Mouse (Mus musculus) B cell, adult 2 months (primary cell): ENCODE data around the gene Zmym4.
"Not testable (repeated sequence)": the region's sequence is repeated elsewhere in the genome, so short reads cannot be mapped to it uniquely, and the experiment has no call there.

Experiments
- DNase-seq, 2 experiments: peaks; one replicate each; pipeline ENCODE4 v3.0.0; 2022

Gene Zmym4

DNA sequence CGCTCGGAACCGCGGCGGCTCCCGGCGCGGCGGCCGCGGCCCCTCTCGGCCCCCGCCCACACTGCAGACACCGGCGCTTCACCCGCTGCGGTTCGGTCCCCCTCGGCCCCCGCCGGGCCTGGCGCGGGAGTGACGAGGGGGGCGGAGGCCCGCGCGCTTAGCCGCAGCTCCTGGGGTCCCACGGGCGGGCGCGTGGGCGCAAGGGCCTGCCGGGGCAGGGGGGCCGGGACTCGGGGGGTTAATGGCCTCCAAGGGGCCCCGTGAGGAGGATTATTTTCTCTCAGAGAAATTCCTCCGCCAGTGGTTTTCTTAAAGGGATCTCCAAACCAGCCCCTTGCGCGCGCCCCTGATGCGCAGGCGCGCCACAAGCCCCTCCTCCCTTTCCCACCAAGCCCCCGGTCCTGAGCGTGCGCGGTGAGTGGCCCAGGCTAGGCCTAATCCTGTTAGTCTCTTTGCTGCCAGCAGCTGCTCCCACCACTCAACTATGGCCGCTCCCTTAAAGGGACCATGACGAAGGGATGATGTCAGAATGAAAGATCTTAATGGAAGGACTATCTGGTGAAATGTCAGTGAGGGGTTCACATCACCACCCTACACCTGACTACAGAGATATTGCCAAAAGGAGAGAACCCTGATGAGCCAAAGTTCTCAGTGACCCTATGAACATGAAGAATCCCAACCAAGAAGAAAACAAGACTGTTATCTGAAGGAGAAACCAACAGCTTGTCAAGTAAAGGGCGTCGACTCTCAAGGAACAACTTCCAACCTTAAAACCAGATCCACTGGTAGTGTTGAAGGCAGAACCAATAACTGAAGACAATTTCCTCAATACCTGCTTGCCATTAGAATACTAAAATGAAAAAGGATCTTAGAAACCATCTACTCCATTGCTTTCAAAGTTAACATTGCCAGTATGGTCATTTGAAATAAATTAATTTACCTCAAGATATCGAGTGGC lies at the start of gene Zmym4:
Gene Zmym4, minus strand, starts transcription at position 272 of the 958 bp plus-strand sequence.
- DNase-seq = peak; percentile 91 to 93

DNA sequence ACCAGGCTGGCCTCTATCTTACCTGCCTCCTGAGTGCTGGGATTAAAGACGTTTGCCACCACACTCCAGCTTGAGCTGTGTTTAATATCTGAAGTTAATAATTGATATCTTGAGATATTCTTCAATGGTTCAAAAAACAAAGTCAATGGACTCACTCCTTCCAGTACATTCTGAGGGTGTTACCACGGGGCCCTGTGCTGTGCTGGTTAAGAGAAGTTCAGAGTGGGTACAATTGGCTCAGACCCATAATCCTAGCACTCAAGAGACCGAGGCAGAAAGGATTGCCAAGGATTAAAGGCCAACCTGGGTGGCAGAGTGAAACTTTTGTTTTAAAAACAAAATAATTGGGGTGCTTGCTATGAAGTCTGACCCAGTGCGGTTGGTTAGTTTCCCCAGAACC lies 48.4 kb upstream of the Zmym4 start:
- DNase-seq = no peak

- DNase-seq = peak; percentile 86 to 88
These were observed 47.5 kb upstream of the Zmym4 start for GRCm38 (mm10) chr4:127015294-127015993.

GRCm38 (mm10) chr4:127005113-127005936 lies 37.4 kb upstream of the Zmym4 start:
- DNase-seq = no peak

DNA sequence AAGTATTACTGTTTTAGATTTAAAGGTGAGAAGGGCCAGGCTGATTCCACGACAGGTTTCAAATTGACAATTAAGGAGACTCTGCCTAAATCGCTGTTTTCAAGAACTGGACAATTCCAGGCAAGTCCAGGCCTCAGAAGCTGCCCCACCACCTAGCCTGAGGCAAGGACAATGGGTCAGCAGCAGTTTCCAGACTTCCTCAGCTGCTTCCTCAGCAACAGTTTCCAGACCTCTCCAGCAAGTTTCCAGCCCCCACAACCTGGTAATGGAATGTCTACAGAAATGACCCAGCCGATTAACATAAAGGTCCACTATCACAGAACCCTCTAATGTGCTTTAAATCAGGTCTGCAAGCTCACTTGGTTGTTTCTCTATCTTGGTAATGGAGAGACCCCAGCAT lies 36.4 kb upstream of the Zmym4 start:
- DNase-seq = no peak

DNA sequence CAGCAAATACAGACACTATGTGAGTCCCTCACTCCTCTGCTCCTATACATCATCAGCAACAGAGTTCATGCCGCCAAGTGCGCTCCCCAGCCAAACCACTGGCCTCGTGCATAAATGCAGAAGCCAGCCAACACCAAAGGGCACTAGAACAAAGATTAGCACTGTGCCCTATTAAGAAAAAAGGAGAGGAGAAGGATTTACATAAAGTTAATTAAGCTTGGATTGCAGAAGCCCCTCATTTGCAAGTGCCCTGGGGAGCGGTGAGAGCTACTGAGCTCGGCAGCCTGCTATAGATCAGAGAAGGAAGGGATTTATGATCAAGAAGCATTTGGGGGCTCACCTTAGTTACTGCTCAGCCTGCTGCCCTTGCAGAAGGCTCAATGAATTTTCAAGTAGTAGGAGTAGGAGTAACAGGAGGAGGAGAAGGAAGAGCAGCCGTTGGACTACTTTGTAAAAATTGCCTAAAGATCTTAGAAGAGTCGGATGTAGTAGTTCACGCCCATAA lies 32.7 kb upstream of the Zmym4 start:
- no peak for DNase-seq

GRCm38 (mm10) chr4:126999372-126999771 lies 31.4 kb upstream of the Zmym4 start:
- not testable (repeated sequence) for DNase-seq

GRCm38 (mm10) chr4:126992356-126992755 lies 24.4 kb upstream of the Zmym4 start:
- DNase-seq = peak; percentile 71

DNA sequence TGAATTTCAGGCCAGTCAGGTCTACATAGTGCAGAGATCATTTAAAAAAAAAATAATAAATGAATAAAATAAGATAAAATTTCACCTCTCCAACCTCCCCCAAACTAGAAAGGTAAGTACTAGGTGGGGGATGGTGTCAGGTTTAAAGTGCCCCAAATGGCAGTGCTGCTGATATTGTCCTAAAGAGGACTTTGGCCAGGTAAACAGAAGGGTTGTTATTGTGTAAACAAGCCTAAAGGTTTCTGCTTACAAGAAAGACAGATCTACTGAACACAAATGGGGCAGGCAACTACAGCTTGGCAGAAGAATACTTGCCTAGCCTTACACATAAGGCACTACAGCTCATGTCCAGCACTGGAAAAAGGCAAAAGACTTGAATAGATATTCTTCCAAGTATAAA lies 22.6 kb upstream of the Zmym4 start:
- no peak for DNase-seq

DNA sequence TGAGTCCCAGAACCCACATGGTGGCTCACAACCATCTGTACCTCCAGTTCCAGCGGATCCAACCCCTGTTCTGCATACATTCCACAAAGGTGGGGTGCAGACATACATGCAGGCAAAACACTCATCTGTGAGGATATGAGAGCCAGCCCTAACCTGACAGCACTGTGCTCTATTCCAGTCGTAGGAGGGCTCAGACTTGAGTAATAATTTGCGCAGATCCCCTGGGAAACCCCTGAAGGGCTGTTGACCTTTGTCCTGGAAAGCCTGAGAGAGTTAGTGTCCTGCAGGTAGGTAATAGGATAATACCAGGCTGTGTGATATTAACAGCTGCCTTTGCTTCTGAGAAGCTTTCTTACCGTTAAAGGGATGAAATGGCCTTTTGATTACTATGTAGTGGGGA lies 20.6 kb upstream of the Zmym4 start:
- no peak for DNase-seq

DNA sequence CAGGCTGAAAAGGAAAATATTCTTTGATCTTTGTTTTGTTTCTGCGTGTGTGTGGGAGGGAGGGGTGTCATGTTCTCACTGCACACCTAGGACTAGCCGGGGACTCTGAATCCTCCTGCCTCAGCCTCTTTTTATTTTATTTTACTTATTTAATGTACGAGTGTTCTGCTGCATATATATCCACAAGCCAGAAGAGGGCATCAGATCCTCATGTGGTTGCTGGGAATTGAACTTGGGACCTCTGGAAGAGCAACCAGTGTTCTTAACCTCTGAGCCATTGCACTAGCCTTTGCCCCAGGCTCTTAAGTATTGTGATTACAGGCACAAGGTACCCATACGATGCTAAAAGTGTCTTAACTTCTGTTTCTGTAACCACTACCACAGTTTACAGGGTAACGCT lies 18.8 kb upstream of the Zmym4 start:
- peak in 1 of 2 experiments; percentile 4 for DNase-seq

DNA sequence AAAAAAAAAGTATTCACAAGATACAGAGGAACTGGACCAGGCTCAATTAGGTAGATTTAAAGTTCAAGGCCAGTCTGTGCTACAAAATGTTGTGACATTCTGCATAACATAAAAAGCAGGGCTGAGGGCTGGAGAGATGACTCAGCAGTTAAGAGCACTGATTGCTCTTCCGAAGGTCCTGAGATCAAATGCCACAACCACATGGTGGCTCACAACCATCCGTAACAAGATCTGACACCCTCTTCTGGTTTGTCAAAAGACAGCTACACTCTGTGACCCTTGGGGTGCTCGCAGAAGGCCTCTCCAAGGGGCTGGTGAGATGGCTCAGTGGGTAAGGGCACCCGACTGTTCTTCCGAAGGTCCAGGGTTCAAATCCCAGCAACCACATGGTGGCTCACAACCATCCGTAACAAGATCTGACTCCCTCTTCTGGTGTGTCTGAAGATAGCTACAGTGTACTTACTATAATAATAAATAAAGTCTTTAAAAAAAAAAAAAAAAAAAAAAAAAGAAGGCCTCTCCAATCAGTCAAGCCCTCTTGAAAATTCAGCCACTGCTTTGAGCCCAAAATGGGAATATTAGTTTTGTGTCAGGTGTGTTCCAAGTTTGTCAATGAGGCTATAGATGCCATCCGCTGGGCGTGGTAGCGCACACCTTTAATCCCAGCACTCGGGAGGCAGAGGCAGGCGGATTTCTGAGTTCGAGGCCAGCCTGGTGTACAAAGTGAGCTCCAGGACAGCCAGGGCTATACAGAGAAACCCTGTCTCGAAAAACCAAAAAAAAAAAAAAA lies 16.0 kb upstream of the Zmym4 start:
- not testable (repeated sequence) for DNase-seq

DNA sequence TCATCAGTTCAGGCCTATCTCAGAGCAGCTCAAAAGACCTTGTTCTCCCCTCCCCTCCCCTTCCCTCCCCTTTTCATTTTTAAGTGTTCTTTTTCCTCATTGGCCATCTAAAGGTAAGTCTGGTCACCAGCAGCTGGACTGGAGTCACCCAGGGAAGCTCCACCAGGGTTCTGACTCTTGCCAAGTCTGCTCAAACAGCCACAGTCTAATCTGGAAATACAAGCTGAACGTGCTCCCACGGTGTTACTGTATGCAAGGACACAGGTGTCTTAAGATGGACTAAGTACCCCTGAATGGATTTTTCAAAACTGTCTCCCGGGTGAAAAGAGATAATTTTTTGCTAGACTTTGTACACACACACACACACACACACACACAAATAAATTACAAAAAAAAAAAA lies 15.4 kb upstream of the Zmym4 start:
- no peak for DNase-seq

GRCm38 (mm10) chr4:126978706-126979105 lies 10.8 kb upstream of the Zmym4 start:
- DNase-seq = no peak

DNA sequence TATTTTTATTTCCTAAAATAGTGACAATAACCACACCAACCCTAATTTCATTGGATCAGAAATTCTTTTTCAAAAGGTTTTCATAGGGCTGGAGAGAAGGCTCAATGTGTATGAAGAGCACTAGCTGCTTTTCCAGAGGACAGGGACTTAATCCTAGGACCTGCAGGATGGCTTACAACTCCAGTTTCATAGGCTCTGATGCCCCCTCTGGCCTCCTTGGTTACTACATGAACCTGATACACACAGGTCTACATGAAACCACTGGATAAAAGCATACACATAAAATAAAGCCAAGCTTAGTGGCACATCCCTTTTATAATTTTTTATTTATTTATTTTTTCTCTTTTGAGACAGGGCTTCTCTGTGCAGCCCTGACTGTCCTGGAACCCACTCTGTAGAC lies 9.5 kb upstream of the Zmym4 start:
- DNase-seq = peak; percentile 51 to 59

- peak; percentile 12 to 25 for DNase-seq
These were observed 583 bp downstream of the Zmym4 start for GRCm38 (mm10) chr4:126967241-126967863.

- DNase-seq = no peak
These were observed 9.3 kb downstream of the Zmym4 start for GRCm38 (mm10) chr4:126958682-126959081.

GRCm38 (mm10) chr4:126958261-126958660 lies 9.7 kb downstream of the Zmym4 start:
- no peak for DNase-seq

DNA sequence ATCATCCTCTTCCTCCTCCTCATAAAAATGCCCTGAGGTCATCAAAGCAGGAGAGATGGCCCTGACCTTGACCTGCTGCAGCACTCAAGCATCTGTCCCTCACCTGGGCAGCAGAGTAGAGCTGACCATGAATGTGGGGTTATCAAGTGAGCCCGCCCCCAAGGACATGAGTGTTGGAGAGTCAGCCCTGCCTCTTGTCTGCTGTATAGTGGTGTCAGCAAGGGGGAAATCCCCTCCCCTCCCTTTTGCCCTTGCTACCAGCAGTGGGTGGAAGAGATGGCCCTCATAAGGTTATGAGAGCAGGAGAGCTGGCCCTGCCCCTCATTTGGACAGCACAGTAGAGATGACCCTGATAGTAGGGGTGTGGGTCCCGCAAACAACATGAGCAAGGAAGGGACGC lies 10.5 kb downstream of the Zmym4 start:
- DNase-seq = no peak

DNA sequence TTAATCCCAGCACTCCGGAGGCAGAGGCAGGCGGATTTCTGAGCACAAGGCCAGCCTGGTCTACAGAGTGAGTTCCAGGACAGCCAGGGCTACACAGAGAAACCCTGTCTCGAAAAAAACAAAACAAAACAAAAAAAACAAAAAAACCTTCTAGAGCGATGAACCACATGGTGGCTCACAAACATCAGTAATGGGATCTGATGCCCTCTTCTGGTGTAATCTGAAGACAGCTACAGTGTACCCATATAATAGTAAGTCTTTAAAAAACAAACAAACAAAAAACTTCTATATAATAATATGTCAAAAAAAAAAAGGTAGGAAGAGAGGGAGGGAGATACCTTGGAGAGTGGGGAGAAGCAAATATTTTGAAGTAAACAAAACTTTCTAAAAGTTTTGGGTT lies 17.1 kb downstream of the Zmym4 start:
- not testable (repeated sequence) for DNase-seq

DNA sequence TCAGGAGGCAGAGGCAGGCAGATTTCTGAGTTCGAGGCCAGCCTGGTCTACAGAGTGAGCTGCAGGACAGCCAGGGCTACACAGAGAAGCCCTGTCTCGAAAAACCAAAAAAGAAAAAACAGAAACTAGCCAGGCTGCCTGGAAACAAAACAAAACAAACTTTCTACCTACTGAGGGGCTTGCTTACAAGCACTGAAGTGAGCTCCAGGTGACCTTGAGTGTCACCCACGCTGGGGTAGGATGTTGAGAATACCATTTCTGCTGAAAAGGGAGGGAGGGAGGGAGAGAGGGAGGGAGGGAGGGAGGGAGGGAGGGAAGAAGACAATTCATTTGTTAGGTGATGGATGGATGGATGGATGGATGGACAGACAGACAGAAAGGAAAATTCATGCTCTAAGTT lies 24.5 kb downstream of the Zmym4 start:
- no peak for DNase-seq

DNA sequence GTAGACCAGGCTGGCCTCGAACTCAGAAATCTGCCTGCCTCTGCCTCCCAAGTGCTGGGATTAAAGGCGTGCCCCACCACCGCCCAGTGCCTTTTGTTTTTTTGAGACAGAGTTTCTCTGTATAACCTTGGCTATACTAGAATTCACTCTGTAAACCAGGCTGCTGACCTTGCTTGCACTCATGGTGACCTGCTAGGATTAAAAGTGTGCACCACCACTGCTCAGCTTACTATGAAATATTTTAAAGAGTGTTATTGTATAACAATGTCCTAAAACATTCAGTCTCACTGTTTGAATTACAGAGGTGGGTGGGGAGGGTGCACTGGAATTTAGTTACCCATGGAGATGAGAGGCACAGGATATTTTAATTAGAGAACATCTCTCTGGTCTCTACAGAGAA lies 25.1 kb downstream of the Zmym4 start:
- DNase-seq = no peak
